Mouse (Mus musculus) neural tube, embryonic 10.5 days (tissue): ENCODE data around the gene B4galt1.
A peak's percentile ranks its signal among the peaks of the same experiment; 100 is the strongest.

Experiments used
- DNase-seq: peaks from one replicate; pipeline ENCODE4 v3.0.0-alpha.2; 2017; ENCODE audit warnings: low spot score; ENCODE audit errors: extremely low spot score

B4galt1 gene

DNA sequence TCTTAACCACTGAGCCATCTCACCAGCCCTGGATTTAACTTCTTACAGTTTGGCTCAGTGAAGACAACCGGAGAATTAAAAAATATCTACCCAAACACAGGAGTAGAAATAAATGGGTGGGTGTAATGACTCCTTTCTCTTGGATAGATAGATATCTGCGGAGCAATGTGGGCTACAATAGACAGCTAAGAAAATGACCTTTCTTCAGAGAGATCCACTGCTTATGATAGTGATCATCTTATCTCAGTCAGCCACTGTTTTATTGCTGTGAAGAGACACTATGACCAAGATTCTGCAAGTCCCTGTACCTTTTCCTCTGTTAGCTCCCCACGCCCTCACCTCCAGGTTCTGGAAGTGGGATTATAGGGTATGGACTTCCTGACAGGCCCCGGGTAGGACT is 70.8 kb downstream of the B4galt1 start:
- no peak for DNase-seq

DNA sequence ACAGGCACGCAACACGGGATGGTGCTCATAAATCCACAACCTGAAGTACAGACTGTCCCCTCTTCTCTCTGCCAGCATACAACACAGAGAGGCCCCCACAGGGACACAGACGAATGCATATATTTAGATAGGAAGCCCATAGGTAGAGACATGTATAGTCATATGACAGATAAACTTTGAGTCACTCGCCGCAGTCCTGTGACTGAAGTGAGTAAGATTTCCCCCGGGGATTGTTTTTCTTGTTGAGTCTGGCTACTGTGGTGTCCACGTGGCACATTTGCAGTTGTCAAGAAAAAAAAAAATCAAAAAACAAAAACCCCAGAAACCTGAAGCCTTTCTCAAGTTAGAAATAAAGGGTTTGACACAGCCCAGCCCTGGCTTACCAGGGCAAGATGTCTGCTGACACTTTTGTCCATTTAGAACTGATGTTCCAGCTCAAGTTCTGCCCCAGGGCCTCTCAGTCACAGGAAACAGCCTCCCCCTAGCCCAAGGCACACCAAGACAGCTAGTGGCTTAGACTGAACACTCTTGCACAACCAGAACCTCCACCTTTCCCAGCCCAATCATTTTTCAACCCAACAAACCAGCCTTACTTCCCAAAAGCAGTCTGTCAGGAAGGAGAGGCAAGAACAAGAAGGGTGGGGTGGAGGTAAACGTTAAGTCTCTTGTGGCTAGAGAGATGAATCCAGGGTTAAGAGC is 71.9 kb downstream of the B4galt1 start:
- DNase-seq: no peak

DNA sequence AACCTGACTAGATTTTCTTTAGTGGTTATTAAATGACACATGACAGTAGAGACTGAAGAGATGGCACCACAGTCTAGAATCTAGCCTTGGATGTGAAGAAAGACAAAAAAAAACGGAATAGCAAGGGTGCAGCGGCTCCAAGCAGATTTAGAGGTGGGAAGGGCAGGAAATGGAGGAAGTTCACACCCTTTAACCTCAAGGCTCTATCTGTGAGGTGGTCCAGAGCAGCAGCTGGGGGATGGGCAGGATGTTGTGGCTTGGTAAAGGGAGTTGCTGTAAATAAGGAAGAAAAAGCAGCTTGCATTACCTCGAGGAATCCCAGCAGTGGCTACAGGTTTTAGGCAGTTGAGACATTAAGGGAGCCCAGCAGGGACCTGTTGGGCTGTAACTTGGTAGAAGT is 72.7 kb downstream of the B4galt1 start:
- no peak for DNase-seq

DNA sequence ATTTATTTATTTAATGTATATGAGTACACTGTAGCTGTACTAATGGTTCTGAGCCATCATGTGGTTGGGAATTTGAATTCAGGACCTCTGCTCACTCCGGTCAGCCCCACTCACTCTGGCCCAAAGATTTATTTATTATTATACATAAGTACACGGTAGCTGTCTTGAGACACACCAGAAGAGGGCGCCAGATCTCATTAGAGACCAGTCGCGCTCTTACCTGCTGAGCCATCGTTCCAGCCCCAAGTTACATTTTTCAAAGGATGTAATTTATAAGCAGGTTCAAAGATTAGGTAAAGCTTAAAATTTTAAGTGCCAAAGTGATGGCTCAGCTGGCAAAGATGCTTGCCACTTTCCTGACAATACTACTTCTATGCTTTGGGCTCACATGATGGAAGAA is 75.1 kb downstream of the B4galt1 start:
- no peak for DNase-seq

DNA sequence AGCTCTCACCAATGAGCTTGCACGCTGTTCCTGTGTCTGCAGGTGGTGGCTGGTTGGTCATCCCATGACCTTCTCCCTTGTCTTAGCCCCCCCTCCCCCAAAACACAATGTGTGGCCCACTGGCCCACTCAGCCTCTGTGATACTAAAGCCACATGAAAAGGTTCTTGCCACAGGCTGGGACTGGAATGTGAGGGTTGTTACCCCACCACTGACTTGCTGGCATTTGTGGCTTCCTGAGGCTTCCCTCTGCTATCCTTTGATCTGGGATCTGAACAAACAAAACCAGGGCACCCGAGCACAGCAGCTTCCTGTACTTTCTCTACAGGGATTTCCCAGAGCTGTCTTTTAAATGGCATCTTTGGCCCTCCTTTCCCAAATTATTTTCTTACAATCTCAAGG is 76.7 kb downstream of the B4galt1 start:
- no peak for DNase-seq

DNA sequence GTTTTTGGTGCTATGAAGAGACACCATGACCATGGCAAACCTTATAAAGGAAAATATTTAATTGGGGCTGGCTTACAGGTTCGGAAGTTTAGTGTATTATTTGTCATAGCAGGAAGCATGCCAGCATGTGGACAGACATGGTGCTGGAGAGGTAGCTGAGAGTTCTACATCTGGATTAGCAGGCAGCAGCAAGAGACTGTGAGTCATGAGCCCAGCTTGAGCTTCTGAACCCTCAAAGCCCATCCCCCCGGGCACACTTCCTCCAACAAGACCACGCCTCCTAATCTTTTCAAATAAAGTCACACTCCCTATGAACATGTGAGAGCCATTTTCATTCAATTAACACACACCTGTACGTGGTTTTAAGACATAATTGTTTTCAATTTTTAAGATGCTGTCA is 77.4 kb downstream of the B4galt1 start:
- no peak for DNase-seq

DNA sequence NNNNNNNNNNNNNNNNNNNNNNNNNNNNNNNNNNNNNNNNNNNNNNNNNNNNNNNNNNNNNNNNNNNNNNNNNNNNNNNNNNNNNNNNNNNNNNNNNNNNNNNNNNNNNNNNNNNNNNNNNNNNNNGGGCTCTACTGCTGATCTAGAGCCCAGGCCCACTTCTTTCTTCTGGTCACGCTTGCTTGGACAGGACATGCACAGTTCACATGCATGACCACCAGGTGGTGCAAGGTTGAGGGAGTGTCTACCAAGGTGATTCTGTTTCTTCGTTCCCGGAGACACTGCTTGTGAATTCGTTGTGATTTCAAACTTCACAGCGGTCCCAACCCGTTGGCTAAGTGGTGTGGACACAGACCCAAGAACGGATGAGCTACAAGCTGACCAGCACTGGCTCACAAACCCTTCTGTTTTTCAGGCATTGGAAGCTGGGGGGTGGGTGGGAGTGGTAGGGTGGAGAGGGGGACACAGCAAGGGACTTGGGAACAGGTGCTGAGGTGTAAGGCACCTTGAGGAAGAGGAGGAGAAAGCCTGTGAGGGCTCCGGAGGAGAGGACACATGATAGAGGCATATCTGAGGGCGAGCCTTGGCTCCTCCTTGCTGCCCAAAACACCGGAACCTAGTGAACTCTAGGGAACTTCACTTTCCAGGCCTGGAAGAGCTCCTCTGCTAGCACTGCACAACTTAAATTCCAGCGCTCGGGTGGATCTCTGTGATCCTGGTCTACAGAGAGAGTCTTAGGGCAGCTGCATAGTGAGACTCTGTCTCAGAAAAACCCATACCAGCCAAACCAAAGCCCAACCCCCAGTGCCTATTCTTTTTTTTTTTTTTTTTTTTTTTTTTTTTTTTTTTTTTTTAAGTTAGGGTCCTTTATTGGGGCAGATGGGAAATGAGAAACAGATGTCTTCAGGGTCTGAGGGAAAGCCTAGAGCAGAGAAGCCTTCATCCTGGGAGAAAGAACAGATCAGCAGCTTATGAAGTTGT is 79.2 kb downstream of the B4galt1 start:
- DNase-seq: peak; percentile 77

DNA sequence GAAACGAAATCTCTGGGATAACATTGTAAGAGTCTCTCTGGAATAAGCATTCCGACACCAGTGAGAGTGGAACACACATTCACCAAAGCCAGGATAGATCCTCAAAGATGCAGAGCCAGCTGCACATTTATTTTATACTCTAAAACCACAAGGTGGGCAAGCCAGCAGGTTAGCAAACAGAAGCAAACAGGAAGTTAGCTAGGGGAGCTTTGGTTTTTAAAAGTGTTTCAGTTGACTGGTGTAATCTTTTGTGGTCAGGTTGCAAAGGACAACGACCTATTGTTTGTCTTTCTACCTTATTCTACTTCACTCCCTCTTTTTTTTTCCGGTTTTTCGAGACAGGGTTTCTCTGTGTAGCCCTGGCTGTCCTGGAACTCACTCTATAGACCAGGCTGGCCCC is 93.9 kb downstream of the B4galt1 start:
- DNase-seq: no peak

DNA sequence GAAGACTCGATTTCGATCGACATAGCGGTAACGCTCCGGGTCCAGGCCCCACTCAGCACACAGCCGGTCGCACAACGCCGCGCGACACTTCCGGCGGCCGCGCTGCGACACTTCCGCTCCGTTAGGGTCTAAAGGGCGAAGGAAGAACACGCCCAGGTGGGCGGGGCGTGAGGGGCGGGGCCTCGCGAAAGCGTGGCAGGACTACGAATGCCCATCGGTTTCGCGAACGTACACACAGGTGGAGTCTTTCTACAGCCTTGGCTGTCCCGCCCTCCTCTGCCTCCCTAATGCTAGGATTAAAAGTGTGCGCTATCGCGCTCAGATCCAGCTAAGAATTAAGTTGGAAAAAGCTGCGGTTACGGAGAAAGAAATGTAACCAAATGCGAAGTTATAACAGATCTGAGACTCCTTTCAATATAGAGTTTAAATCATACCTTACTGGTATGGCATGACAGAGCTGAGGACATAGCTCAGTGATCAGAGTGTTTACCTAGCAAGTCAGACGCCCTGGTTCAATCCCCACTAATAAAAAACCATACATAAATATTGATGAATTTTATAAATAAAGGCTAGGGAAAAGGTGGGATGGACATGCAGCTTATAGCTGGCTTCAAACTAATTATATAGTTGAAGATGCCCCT is 95.9 kb downstream of the B4galt1 start, which contains the start of gene Smu1:
Smu1 (minus strand) TSS at position 144 of the 641 bp plus-strand sequence.
- DNase-seq: peak; percentile 98

DNA sequence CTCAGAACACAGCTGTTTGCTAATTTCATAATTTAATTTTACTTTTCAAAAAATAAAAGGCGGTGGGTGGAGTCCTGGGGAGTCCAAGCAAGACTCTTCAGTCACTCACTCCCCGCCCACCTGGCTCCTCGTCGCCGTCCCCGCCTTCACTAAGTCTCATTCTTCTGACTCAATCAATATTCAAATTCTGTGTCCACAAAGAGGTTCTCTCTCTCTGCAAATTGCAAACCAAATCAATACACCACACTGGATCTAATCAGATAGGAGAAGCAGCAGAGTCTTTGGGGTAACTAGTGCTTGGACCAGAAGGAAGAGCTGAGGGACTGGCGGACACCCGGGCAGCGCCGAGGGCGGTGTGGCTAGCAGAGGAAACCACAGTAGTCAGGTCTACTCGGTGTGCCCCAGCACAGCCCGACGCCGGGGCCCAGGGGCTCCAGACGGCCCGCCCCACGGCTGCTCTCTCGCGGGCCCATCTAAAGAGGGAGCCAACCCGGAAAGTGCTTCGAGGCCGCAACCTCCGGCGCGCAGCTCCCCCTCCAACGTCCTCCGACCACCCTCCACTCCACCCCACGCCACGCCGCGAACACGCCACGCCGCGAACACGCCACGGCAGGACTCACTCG is 96.5 kb downstream of the B4galt1 start:
- DNase-seq: no peak
